Mouse (Mus musculus) C2C12 (cell line): ENCODE measurements around the gene Dhrs7. TPM values are rescaled to one million over a fixed set of nuclear protein-coding genes. Genes with fewer than 3 reads are reported as not detected.

Experiments
- H3K27me3 ChIP-seq: one replicate; pipeline ENCODE4 v1.6.1; 2011; ENCODE audit not compliant: control insufficient read depth, insufficient read depth, insufficient read length
- H3K36me3 ChIP-seq: one replicate; pipeline ENCODE4 v1.6.1; 2011; ENCODE audit not compliant: control insufficient read depth, insufficient read depth
- H3K4me3 ChIP-seq: one replicate; pipeline ENCODE4 v1.5.1; 2011; ENCODE audit warnings: mild to moderate bottlenecking, control low read depth; ENCODE audit not compliant: poor library complexity, insufficient read depth, severe bottlenecking
- H3K79me2 ChIP-seq: one replicate; pipeline ENCODE4 v1.6.1; 2011; ENCODE audit not compliant: control insufficient read depth, insufficient read depth
- H3K79me3 ChIP-seq: one replicate; pipeline ENCODE4 v1.6.1; 2011; ENCODE audit warnings: low read depth, control low read depth
- H3ac ChIP-seq: one replicate; pipeline ENCODE3; 2011; ENCODE audit warnings: low read depth; ENCODE audit not compliant: control insufficient read depth, insufficient read length
- CEBPB ChIP-seq: IDR thresholded peaks from one replicate; pipeline ENCODE4 v1.6.1; 2011; ENCODE audit warnings: low read depth, mild to moderate bottlenecking, control low read depth, moderate library complexity
- CTCF ChIP-seq: IDR thresholded peaks from one replicate; pipeline ENCODE4 v1.5.1; 2011; ENCODE audit not compliant: control insufficient read depth, insufficient read depth, insufficient read length
- FOSL1 ChIP-seq: IDR thresholded peaks from one replicate; pipeline ENCODE4 v1.8.0; 2011; ENCODE audit warnings: mild to moderate bottlenecking, low read length; ENCODE audit not compliant: poor library complexity, insufficient read depth, severe bottlenecking
- MAX ChIP-seq: IDR thresholded peaks from one replicate; pipeline ENCODE4 v1.6.1; 2011; ENCODE audit warnings: mild to moderate bottlenecking, control low read depth
- MYOD1 ChIP-seq: IDR thresholded peaks from one replicate; pipeline ENCODE4 v1.6.1; 2011; ENCODE audit warnings: low read depth; ENCODE audit not compliant: control insufficient read depth, insufficient read length
- MYOG ChIP-seq: IDR thresholded peaks from one replicate; pipeline ENCODE4 v1.6.1; 2011; ENCODE audit not compliant: control insufficient read depth, insufficient read length; ENCODE audit errors: extremely low read depth
- USF1 ChIP-seq: IDR thresholded peaks from one replicate; pipeline ENCODE4 v1.6.1; 2011; ENCODE audit warnings: low read depth, mild to moderate bottlenecking, control low read depth, moderate library complexity
- polyA plus RNA-seq: library from polyadenylated mRNA; unstranded; fragments of >200 nt; fragmentation: generic; extraction: Trizol; gene quantifications from one replicate; pipeline ENCODE4 v1.2.1, GENCODE M21; 2012; ENCODE audit warnings: missing spikeins

The Dhrs7 gene
- polyA plus RNA-seq, 1 experiment: 22.4 TPM

DNA sequence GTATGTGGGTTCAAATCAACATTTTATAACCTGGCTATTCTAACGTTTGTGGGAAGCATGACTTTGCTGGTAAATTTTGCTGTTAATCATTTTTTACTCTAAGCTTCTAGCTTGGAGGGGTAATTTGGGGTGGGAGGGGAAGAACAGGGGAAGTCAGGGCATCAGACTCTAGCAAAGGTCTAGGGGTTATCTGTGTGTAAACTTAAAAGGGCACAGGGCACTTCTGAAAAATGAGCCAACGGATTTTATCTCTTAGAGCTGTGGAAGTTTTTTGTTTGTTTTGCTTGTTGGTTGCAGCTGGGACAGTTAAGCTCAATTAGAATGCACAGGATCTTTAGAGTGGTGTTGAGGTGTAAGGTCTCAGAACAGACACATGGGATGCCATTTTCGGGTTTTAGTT lies 26.7 kb downstream of the Dhrs7 start:
- H3K36me3 ChIP-seq: no peaks in the 10 kb centered on the region
- no peaks in the 10 kb centered on the region for H3K27me3 ChIP-seq
- no peak overlapping the region for H3K4me3 ChIP-seq
- TF ChIP-seq MYOG (no peak), CEBPB (no peak), MAX (no peak), FOSL1 (no peak), CTCF (no peak), USF1 (no peak), MYOD1 (no peak)
- H3K79me3 ChIP-seq: no peaks in the 10 kb centered on the region
- no peak overlapping the region for H3ac ChIP-seq
- no peaks in the 10 kb centered on the region for H3K79me2 ChIP-seq

DNA sequence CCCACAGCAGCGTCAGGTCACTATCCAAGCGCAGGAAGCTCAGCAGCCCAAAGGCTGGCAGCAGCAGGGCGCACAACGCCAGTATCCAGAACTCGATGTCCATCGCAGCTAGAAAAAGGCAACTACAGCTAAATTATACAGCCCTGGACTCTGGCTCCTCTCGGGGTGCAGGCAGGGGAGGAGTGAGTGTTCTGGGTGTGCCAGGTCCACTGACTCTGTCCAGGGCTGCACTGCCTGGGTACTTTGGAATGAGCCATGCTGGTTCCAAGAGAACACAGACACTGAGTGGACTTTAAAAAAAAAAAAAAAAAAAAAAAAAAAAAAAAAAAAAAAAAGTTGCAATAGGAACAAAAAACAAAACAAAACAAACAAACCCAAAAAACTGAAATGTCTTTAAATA lies 36.0 kb downstream of the Dhrs7 start:
- TF ChIP-seq MAX: no peak
- TF ChIP-seq USF1: no peak
- TF ChIP-seq MYOG: no peak
- TF ChIP-seq CEBPB: no peak
- TF ChIP-seq FOSL1: no peak
- TF ChIP-seq CTCF: no peak
- TF ChIP-seq MYOD1: no peak
- H3ac ChIP-seq: no peak overlapping the region
- no peaks in the 10 kb centered on the region for H3K79me3 ChIP-seq
- no peaks in the 10 kb centered on the region for H3K79me2 ChIP-seq
- H3K27me3 ChIP-seq: no peaks in the 10 kb centered on the region
- H3K4me3 ChIP-seq: no peak overlapping the region
- no peaks in the 10 kb centered on the region for H3K36me3 ChIP-seq

DNA sequence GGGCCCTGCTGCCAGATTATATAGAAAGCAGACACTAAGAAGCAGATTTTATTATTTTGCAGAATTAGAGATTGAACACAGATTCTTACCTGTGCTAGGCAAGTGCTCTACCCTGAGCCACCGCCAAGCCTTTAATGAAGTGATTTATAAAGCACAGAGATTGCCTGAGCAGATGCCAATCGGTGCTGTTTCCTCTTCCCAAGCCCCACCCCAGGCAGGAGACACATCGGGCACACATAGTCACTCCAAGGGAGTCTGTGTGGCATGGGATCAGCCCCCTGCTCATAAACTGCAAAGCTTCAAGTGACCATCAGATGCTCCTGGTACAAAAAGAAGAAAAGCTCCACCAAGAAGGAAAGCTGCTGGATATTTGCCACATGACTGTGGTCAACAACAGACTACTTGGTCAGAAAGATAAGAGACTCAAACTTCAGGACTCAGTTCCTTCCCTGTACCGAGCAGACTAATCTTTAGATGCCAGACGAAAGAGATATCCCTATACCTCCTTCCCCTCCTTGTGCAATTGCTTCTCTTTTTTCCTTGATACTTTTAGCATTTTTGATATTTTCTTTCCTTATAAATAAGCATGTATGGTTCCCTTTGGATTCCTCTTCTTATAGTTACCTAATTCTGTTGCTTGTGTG lies 41.7 kb downstream of the Dhrs7 start:
- Histone ChIP-seq H3ac (no peak overlapping the region), H3K79me2 (no peaks in the 10 kb centered on the region), H3K79me3 (no peaks in the 10 kb centered on the region), H3K27me3 (peaks cover 12% of the 10 kb centered on the region), H3K4me3 (no peak overlapping the region), H3K36me3 (no peaks in the 10 kb centered on the region)
- TF ChIP-seq FOSL1 (no peak), MYOD1 (no peak), CEBPB (no peak), USF1 (no peak), CTCF (no peak), MAX (no peak), MYOG (no peak)

DNA sequence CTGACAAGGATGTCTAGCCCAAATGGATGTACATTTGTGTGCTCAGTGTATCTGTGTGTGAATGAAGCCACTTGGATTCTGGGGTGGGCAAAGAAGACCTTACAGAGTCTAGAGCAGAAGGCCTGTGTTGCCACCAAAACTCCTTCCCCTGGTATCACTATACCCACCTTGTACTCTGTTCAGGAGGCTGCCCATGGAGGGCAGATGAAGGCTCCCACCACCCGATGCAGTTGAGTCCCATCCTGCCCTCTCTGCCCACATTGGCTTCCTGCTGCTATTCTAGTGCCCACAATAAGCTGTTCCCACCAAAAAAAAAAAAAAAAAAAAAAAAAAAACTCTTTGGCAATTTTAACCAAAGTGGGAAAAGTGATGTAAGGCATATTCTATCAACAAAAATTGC lies 43.3 kb downstream of the Dhrs7 start:
- H3K27me3 ChIP-seq: peaks cover 12% of the 10 kb centered on the region
- H3K36me3 ChIP-seq: no peaks in the 10 kb centered on the region
- no peaks in the 10 kb centered on the region for H3K79me2 ChIP-seq
- TF ChIP-seq CTCF: no peak
- TF ChIP-seq FOSL1: no peak
- no peaks in the 10 kb centered on the region for H3K79me3 ChIP-seq
- no peak overlapping the region for H3K4me3 ChIP-seq
- H3ac ChIP-seq: no peak overlapping the region

DNA sequence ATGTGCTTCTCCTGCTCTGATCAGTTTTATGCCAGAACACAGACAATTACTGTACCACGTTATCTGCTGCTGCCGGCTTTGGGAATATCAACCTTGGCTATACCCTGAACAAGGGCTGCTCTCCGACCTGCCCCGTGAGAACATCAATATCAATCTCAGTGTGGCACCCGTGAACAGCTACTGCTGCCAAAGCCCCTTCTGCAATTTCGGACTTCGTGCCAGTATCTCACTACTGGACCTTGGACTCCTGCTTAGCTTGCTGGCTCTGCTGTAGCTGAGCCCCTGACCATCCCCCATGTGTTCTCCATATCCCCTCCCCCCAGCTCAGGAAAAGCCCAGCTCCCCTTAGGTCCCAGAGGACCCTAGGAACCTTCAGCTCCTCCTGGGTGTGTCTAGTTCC lies 43.9 kb downstream of the Dhrs7 start:
- TF ChIP-seq MYOD1: no peak
- TF ChIP-seq MAX: no peak
- TF ChIP-seq CTCF: no peak
- TF ChIP-seq FOSL1: no peak
- no peak for TF ChIP-seq CEBPB
- no peak for TF ChIP-seq USF1
- no peak for TF ChIP-seq MYOG
- no peaks in the 10 kb centered on the region for H3K79me3 ChIP-seq
- H3K4me3 ChIP-seq: no peak overlapping the region
- no peaks in the 10 kb centered on the region for H3K79me2 ChIP-seq
- no peaks in the 10 kb centered on the region for H3K36me3 ChIP-seq
- peaks cover 12% of the 10 kb centered on the region for H3K27me3 ChIP-seq
- H3ac ChIP-seq: no peak overlapping the region

DNA sequence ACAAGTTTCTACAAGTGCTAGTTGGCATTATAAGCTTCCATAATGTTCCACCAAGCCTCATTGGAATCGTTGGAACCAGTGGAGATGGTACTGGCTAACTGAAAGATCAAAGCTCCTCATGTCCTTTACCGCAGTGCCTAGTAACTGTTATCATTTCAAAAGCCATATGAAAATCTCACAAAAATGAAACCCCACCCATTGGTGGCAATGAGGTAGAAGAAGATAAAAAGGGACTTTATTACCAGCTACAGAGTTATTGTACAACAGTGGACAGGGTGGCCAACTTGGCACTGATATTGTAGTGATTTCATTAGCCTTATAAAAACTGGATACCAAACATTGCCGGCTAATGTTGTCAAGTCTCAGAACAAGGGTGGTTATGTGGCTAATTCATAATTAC lies 52.7 kb downstream of the Dhrs7 start:
- Histone ChIP-seq H3K79me2 (no peaks in the 10 kb centered on the region), H3K36me3 (no peaks in the 10 kb centered on the region), H3ac (no peak overlapping the region), H3K4me3 (no peak overlapping the region), H3K79me3 (no peaks in the 10 kb centered on the region), H3K27me3 (peaks cover 3% of the 10 kb centered on the region)
- no peak for TF ChIP-seq FOSL1
- TF ChIP-seq MAX: no peak
- TF ChIP-seq MYOD1: no peak
- no peak for TF ChIP-seq MYOG
- no peak for TF ChIP-seq CTCF
- TF ChIP-seq USF1: no peak
- no peak for TF ChIP-seq CEBPB
